Mouse (Mus musculus) liver, postnatal 0 days (tissue): ENCODE results near the gene Adgre4. TPM values are rescaled to one million over a fixed set of nuclear protein-coding genes. Genes with fewer than 3 reads are reported as not detected.

Experiments
- ATAC-seq: fragments of 200-750 bp; cut with Nextera tagmentation; 2 replicates; pipeline ENCODE4 v1.8.0; 2017; ENCODE audit warnings: mild to moderate bottlenecking, moderate library complexity
- DNase-seq: peaks from one replicate; pipeline ENCODE4 v3.0.0-alpha.2; 2016
- H3K27ac ChIP-seq: fragments of 300-500 bp; sonication (generic); 2 replicates; pipeline ENCODE4 v1.5.1; 2014; ENCODE audit warnings: antibody characterized with exemption, moderate library complexity, mild to moderate bottlenecking, low read depth
- H3K27me3 ChIP-seq: fragments of 300-500 bp; sonication (generic); 2 replicates; pipeline ENCODE4 v1.6.1; 2014; ENCODE audit warnings: low read length, control low read depth, mixed read lengths; ENCODE audit not compliant: insufficient read depth
- H3K36me3 ChIP-seq: fragments of 300-500 bp; sonication (generic); replicated peaks from 2 replicates; pipeline ENCODE4 v1.6.1; 2014; ENCODE audit warnings: mild to moderate bottlenecking, control low read depth, low read length, moderate library complexity, mixed read lengths; ENCODE audit not compliant: insufficient read depth
- H3K4me1 ChIP-seq: fragments of 300-500 bp; sonication (generic); 2 replicates; pipeline ENCODE4 v1.6.1; 2014; ENCODE audit warnings: antibody characterized with exemption, mild to moderate bottlenecking, control low read depth; ENCODE audit not compliant: insufficient read depth
- H3K4me2 ChIP-seq: fragments of 300-500 bp; sonication (generic); 2 replicates; pipeline ENCODE4 v1.6.1; 2014; ENCODE audit warnings: low read depth, mild to moderate bottlenecking, low read length, moderate library complexity, mixed read lengths
- H3K4me3 ChIP-seq: fragments of 300-500 bp; sonication (generic); 2 replicates; pipeline ENCODE4 v1.5.1; 2014; ENCODE audit warnings: low read depth, low read length
- H3K9ac ChIP-seq: fragments of 300-500 bp; sonication (generic); replicated peaks from 2 replicates; pipeline ENCODE4 v1.6.1; 2014; ENCODE audit warnings: mild to moderate bottlenecking, moderate library complexity
- H3K9me3 ChIP-seq: fragments of 300-500 bp; sonication (generic); 2 replicates; pipeline ENCODE4 v1.6.1; 2016; ENCODE audit warnings: mild to moderate bottlenecking, control low read depth, low read length, mixed read lengths
- CTCF ChIP-seq: sonication (generic); IDR thresholded peaks from 2 replicates; pipeline ENCODE4 v1.5.1; 2016; ENCODE audit warnings: antibody characterized with exemption, low read depth
- EP300 ChIP-seq: IDR thresholded peaks from 2 replicates; pipeline ENCODE4 v1.6.1; 2016; ENCODE audit warnings: antibody characterized with exemption, low read depth, mild to moderate bottlenecking
- WGBS: fragments of 180-500 bp; shearing (Covaris S2); extraction: QIAGEN DNeasy Blood & Tissue Kit; methylation state at CpG from one replicate; pipeline ENCODE4 v1.1.7; 2014; ENCODE audit not compliant: insufficient replicate concordance; 5-methylcytosine and 5-hydroxymethylcytosine counted together
- polyA plus RNA-seq: library from polyadenylated mRNA; unstranded; fragments of >200 nt; fragmentation: Nextera tagmentation; extraction: Ambion mirVana; gene quantifications from 2 replicates; pipeline ENCODE4 v1.2.1, GENCODE M21; 2015

Gene Adgre4
- 3.1 and 3.3 TPM in 2 replicates for polyA plus RNA-seq

- 23% methylated on average over 2 of the region's 2 CpGs for WGBS
- no peak within 1 kb of the TSS for H3K4me3 ChIP-seq
- 0 out of 2 replicates have a peak within 1 kb of the TSS, but pooled peaks have one; percentile 5 for H3K27ac ChIP-seq
- H3K9me3 ChIP-seq: no peaks in the 10 kb centered on the region
- TF ChIP-seq CTCF: no peak
- no peak for TF ChIP-seq EP300
- no peak within 1 kb of the TSS for H3K9ac ChIP-seq
- no peaks in the 10 kb centered on the region for H3K4me1 ChIP-seq
- no peaks in the 10 kb centered on the region for H3K36me3 ChIP-seq
- H3K4me2 ChIP-seq: no peak within 1 kb of the TSS
- no peaks in the 10 kb centered on the region for H3K27me3 ChIP-seq
- no peak for DNase-seq
- no peak for ATAC-seq
Observed at GRCm38 (mm10) chr17:55749786-55750185, at the start of gene Adgre4. Gene Adgre4 (plus strand): TSS chr17:55749984.

GRCm38 (mm10) chr17:55702161-55702820 is 47.5 kb upstream of the Adgre4 start:
- H3K4me1 ChIP-seq: no peaks in the 10 kb centered on the region
- H3K4me3 ChIP-seq: no peak overlapping the region
- TF ChIP-seq CTCF (peak; percentile 88), EP300 (no peak)
- DNase-seq (peak; percentile 85), ATAC-seq (peak; percentile 31; the same call in 1 of the 2 replicates)
- H3K27me3 ChIP-seq: no peaks in the 10 kb centered on the region
- H3K27ac ChIP-seq: no peak overlapping the region
- peaks cover 14% of the 10 kb centered on the region for H3K36me3 ChIP-seq
- H3K9ac ChIP-seq: no peak overlapping the region
- H3K4me2 ChIP-seq: no peak overlapping the region
- 55% methylated on average over 3 of the region's 3 CpGs for WGBS
- no peaks in the 10 kb centered on the region for H3K9me3 ChIP-seq

- WGBS: 80% methylated on average over 5 of the region's 5 CpGs
- no peak overlapping the region for H3K27ac ChIP-seq
- H3K27me3 ChIP-seq: no peaks in the 10 kb centered on the region
Observed at GRCm38 (mm10) chr17:55702865-55703264, 46.9 kb upstream of the Adgre4 start.

GRCm38 (mm10) chr17:55711984-55712811 is 37.6 kb upstream of the Adgre4 start, which contains the start of gene Pot1b:
Gene Pot1b (minus strand): TSS chr17:55712628.
- TF ChIP-seq CTCF (no peak; the same call in 1 of the 2 replicates), EP300 (no peak)
- Histone ChIP-seq H3K27me3 (no peaks in the 10 kb centered on the region), H3K9ac (peak within 1 kb of the TSS; percentile 70), H3K4me3 (peak within 1 kb of the TSS; percentile 77), H3K4me1 (no peaks in the 10 kb centered on the region), H3K27ac (peak within 1 kb of the TSS; percentile 82), H3K9me3 (no peaks in the 10 kb centered on the region), H3K36me3 (peaks cover 11% of the 10 kb centered on the region; the same call in 1 of the 2 replicates), H3K4me2 (peak within 1 kb of the TSS; percentile 82)
- WGBS: 0% methylated on average over 35 of the region's 37 CpGs
- DNase-seq (peak; percentile 98), ATAC-seq (peak; percentile 98)

More at GRCm38 (mm10) chr17:55702865-55703264, 46.9 kb upstream of the Adgre4 start:
- peaks cover 8% of the 10 kb centered on the region for H3K36me3 ChIP-seq
- TF ChIP-seq CTCF: no peak
- TF ChIP-seq EP300: no peak
- H3K4me3 ChIP-seq: no peak overlapping the region
- no peak overlapping the region for H3K4me2 ChIP-seq
- no peak overlapping the region for H3K9ac ChIP-seq
- no peaks in the 10 kb centered on the region for H3K9me3 ChIP-seq
- no peak for ATAC-seq
- H3K4me1 ChIP-seq: no peaks in the 10 kb centered on the region
- DNase-seq: no peak

GRCm38 (mm10) chr17:55721270-55721669 is 28.5 kb upstream of the Adgre4 start:
- Histone ChIP-seq H3K36me3 (no peaks in the 10 kb centered on the region), H3K27ac (no peak overlapping the region), H3K4me1 (no peaks in the 10 kb centered on the region), H3K27me3 (no peaks in the 10 kb centered on the region), H3K4me3 (no peak overlapping the region), H3K4me2 (no peak overlapping the region), H3K9me3 (no peaks in the 10 kb centered on the region), H3K9ac (no peak overlapping the region)
- DNase-seq: no peak
- ATAC-seq: no peak
- WGBS: 42% methylated on average over 1 of the region's 1 CpGs
- TF ChIP-seq EP300: no peak
- no peak for TF ChIP-seq CTCF

GRCm38 (mm10) chr17:55722250-55722649 is 27.5 kb upstream of the Adgre4 start:
- Histone ChIP-seq H3K27ac (0 out of 2 replicates have a peak overlapping the region, but pooled peaks have one; percentile 2), H3K4me1 (no peaks in the 10 kb centered on the region), H3K36me3 (no peaks in the 10 kb centered on the region), H3K27me3 (no peaks in the 10 kb centered on the region), H3K9me3 (no peaks in the 10 kb centered on the region), H3K4me3 (no peak overlapping the region), H3K4me2 (no peak overlapping the region), H3K9ac (no peak overlapping the region)
- DNase-seq (no peak), ATAC-seq (no peak)
- 31% methylated on average over 2 of the region's 2 CpGs for WGBS
- TF ChIP-seq CTCF (no peak), EP300 (no peak)
